Mouse (Mus musculus): ENCODE results near the gene Rab38.

Rab38 gene

GRCm38 (mm10) chr7:88536127-88536531 is 106.1 kb downstream of the Rab38 start:
- no peak for DNase-seq

- no peak for DNase-seq
These were observed 106.7 kb downstream of the Rab38 start for GRCm38 (mm10) chr7:88536743-88537142.
